Mouse (Mus musculus) E14TG2a.4 (cell line): ENCODE data around the gene Cmpk1.

ENCODE experiments used
- H3K27me3 ChIP-seq: 2 replicates; pipeline ENCODE4 v1.6.1; 2014; ENCODE audit warnings: low read length, control low read depth; ENCODE audit not compliant: insufficient read depth
- H3K36me3 ChIP-seq: 2 replicates; pipeline ENCODE4 v1.6.1; 2014; ENCODE audit warnings: low read length, control low read depth; ENCODE audit not compliant: insufficient read depth
- H3K4me1 ChIP-seq: replicated peaks from 2 replicates; pipeline ENCODE4 v1.6.1; 2014; ENCODE audit warnings: low read depth, low read length, control low read depth
- H3K4me3 ChIP-seq: replicated peaks from 2 replicates; pipeline ENCODE4 v1.5.1; 2014; ENCODE audit warnings: mild to moderate bottlenecking, low read length
- H3K9me3 ChIP-seq: 2 replicates; pipeline ENCODE4 v1.6.1; 2014; ENCODE audit warnings: low read length, control low read depth
- CTCF ChIP-seq: conservative IDR thresholded peaks from 2 replicates; pipeline ENCODE4 v1.5.1; 2014; ENCODE audit warnings: low read length
- NANOG ChIP-seq: IDR thresholded peaks from 2 replicates; pipeline ENCODE4 v1.6.1; 2014; ENCODE audit warnings: borderline replicate concordance, low read length, mixed read lengths
- POU5F1 ChIP-seq: IDR thresholded peaks from 2 replicates; pipeline ENCODE4 v1.6.1; 2014; ENCODE audit warnings: low read length, borderline replicate concordance

Cmpk1 gene

DNA sequence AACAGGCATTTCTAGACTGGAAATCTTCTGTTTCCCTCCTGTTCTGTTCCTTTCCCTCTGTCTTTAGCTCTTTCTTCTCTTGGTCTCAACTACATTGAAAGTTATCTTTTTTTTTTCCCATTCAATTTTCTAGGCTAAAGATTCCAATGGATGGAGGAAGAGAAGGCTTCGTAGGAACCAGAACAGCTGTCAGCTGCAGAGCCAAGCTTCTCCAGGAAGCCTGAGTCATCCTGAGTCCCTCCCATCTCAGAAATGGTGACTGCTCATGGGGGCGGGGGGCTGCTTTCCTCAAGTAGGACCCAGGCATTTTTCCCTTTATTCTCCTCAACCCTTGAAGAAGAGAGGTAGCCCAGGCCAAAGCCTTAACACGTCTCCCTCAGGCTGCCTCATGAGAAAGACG, 71.0 kb downstream of the Cmpk1 start:
- Histone ChIP-seq H3K27me3 (peaks cover 79% of the 10 kb centered on the region), H3K4me3 (no peak overlapping the region), H3K36me3 (no peaks in the 10 kb centered on the region), H3K9me3 (no peaks in the 10 kb centered on the region), H3K4me1 (peaks cover 15% of the 10 kb centered on the region)
- no peak for TF ChIP-seq POU5F1
- no peak for TF ChIP-seq NANOG
- no peak for TF ChIP-seq CTCF

DNA sequence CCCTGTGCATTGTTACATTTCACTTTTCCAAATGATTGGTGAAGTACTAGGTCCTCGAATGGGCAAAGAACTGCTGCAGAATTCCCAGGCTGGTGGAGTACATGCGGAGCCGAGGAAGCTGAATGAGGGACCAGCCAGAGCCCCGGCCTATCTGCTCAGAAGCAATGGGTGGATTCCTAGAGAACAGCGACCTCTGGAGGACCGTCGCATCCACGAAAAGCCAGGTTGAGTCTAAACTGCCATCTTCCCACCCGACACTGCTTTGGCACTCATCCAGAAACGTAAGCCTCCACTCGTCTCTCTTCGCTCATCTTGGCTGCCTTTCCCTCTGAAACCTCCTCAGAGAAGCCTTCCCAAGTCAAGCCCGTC, 73.5 kb downstream of the Cmpk1 start:
- no peaks in the 10 kb centered on the region for H3K9me3 ChIP-seq
- no peaks in the 10 kb centered on the region for H3K36me3 ChIP-seq
- peaks cover 26% of the 10 kb centered on the region for H3K4me1 ChIP-seq
- H3K27me3 ChIP-seq, result peaks cover 88% of the 10 kb centered on the region
- no peak overlapping the region for H3K4me3 ChIP-seq
- TF ChIP-seq NANOG, result no peak
- peak; percentile 42 for TF ChIP-seq CTCF
- no peak for TF ChIP-seq POU5F1

DNA sequence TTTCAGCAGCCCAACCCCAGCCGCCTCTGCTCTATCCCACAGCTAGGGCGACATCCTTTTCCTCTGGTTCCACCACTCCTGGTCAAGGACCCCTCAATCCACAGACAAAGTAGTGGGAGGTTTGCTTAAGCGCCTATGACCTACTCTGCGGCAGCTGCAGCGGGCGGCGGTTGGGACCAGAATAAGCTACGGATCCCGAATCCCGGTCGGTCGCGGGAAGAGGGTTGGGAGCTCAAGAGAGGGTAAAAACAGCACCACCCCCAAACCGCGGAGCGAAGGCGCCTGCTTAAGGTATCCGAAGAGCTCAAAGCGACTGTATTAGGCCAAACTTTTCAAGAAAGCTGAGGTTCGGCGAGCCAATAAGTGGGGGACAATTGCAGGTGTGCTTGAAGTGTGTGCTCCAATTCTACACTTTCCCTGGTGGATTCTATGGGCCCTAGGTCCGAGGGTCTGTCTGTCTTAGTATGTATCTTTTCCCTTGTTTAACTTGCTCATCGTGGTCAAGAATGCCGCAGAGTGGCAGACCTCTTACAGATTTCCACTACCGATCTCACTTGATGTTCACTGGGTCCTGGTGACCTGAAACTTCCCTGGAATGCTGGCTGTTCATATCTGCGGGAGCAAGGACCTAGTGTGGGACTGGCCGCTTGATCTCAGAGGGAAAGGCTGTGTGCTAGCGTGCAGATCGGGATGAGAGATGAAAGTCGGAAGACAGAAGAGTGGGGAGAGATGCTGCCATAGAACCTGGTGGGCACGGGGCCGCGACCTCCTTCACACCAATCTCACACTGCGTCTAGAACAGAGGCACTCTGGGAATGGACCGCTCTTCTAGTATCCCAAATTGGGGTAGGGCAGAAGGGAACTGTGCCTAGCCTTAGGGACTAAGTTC, 74.1 kb downstream of the Cmpk1 start:
- Histone ChIP-seq H3K9me3 (no peaks in the 10 kb centered on the region), H3K4me3 (peak overlapping the region; percentile 35; the same call in 1 of the 2 replicates), H3K27me3 (peaks cover 88% of the 10 kb centered on the region), H3K36me3 (no peaks in the 10 kb centered on the region), H3K4me1 (peaks cover 26% of the 10 kb centered on the region)
- no peak for TF ChIP-seq POU5F1
- TF ChIP-seq NANOG, result no peak
- TF ChIP-seq CTCF, result no peak

DNA sequence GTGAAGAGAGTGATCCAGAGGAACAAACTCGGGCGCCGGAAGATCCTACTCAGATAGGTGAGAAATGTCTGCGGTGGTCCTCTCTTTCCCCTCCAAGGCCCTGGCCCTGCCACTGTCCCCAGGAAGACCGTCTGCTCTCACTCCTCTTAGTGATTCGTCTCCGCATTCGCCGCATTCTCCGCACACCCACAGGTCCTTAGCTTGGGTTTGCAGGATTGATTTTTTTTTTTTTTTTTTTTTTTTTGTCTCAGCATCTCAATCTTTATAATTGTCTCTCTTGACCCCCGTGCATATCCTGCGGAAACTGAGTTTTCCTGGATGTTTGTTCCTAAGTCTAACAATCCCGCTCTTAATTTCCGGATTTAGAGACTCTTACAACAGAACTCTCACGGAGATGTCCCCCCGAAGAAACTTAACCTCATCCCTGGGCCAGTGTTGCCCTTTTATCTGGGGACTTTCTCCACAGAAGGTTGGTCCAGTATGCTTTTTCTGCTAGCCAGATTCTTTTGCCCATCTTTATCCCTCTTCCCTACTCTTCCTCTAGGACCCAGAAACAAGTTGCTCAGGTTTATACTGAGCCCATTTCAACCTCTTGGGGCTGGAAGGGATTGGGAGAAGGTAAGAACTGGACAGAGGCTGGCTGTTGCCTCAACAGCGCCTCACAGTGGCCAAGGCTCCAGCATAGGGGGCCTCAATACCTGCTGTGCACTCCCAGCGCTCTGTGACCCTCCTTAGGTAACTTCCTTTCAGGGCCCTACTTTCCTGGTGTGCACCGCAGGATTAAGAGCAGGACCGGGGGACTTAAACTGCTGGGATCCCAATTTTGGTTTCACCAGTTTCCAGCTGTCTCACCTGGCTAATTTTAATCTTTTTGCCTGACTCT, 77.2 kb downstream of the Cmpk1 start:
- TF ChIP-seq NANOG (no peak), CTCF (peak; percentile 77), POU5F1 (no peak)
- no peaks in the 10 kb centered on the region for H3K36me3 ChIP-seq

More for the DNA sequence above, 77.2 kb downstream of the Cmpk1 start:
- Histone ChIP-seq H3K27me3 (peaks cover 97% of the 10 kb centered on the region), H3K4me3 (peak overlapping the region; percentile 79), H3K9me3 (no peaks in the 10 kb centered on the region), H3K4me1 (peaks cover 31% of the 10 kb centered on the region)
